Mouse (Mus musculus): ENCODE results near the gene Zfhx2.

GRCm38 (mm10) chr14:55118852-55119251 lies 26.7 kb upstream of the Zfhx2 start:
- TF ChIP-seq CTCF (IDR thresholded peaks at IDR 0.05; ENCODE audit: low read depth) = no peak
- TF ChIP-seq EP300 (optimal IDR thresholded peaks at IDR 0.05) = no peak
